Mouse (Mus musculus) forebrain, embryonic 12.5 days (tissue): Measurements from ENCODE around the gene Ube3b. TPM values are rescaled to one million over a fixed set of nuclear protein-coding genes. Genes with fewer than 3 reads are reported as not detected.

Experiments
- ATAC-seq: fragments of 200-750 bp; cut with Nextera tagmentation; 2 replicates; pipeline ENCODE4 v1.8.0; 2017; ENCODE audit warnings: moderate TSS enrichment; ENCODE audit not compliant: low FRiP score
- H3K27ac ChIP-seq: fragments of 300-500 bp; sonication (generic); 2 replicates; pipeline ENCODE4 v1.5.1; 2016; ENCODE audit warnings: mild to moderate bottlenecking
- H3K27me3 ChIP-seq: fragments of 300-500 bp; sonication (generic); 2 replicates; pipeline ENCODE4 v1.6.1; 2016; ENCODE audit warnings: mild to moderate bottlenecking
- H3K36me3 ChIP-seq: fragments of 300-500 bp; sonication (generic); replicated peaks from 2 replicates; pipeline ENCODE4 v1.6.1; 2016; ENCODE audit warnings: mild to moderate bottlenecking
- H3K4me1 ChIP-seq: fragments of 300-500 bp; sonication (generic); 2 replicates; pipeline ENCODE4 v1.6.1; 2016
- H3K4me2 ChIP-seq: fragments of 300-500 bp; sonication (generic); 2 replicates; pipeline ENCODE4 v1.6.1; 2016; ENCODE audit warnings: mild to moderate bottlenecking, moderate library complexity
- H3K4me3 ChIP-seq: fragments of 300-500 bp; sonication (generic); replicated peaks from 2 replicates; pipeline ENCODE4 v1.5.1; 2016; ENCODE audit warnings: mild to moderate bottlenecking
- H3K9ac ChIP-seq: fragments of 300-500 bp; sonication (generic); 2 replicates; pipeline ENCODE4 v1.6.1; 2016; ENCODE audit warnings: mild to moderate bottlenecking
- H3K9me3 ChIP-seq: fragments of 300-500 bp; sonication (generic); 2 replicates; pipeline ENCODE4 v1.6.1; 2016
- WGBS: fragments of 180-500 bp; shearing (Covaris S2); methylation state at CpG from one replicate; pipeline ENCODE4 v1.1.7; 2016; 5-methylcytosine and 5-hydroxymethylcytosine counted together
- polyA plus RNA-seq: library from polyadenylated mRNA; unstranded; fragments of >200 nt; fragmentation: Nextera tagmentation; extraction: Ambion mirVana; gene quantifications from 2 replicates; pipeline ENCODE4 v1.2.1, GENCODE M21; 2016

Gene Ube3b
- polyA plus RNA-seq, 1 experiment from 2014 or later = 53.7 TPM

GRCm38 (mm10) chr5:114365043-114365752 is 15.2 kb upstream of the Ube3b start:
- no peak overlapping the region for H3K9ac ChIP-seq
- peaks cover 96% of the 10 kb centered on the region for H3K36me3 ChIP-seq
- H3K4me3 ChIP-seq = no peak overlapping the region
- WGBS = 94% methylated on average over 23 of the region's 23 CpGs
- H3K4me2 ChIP-seq = no peak overlapping the region
- H3K27me3 ChIP-seq = no peaks in the 10 kb centered on the region
- H3K27ac ChIP-seq = no peak overlapping the region
- no peaks in the 10 kb centered on the region for H3K9me3 ChIP-seq
- no peak for ATAC-seq
- H3K4me1 ChIP-seq = no peaks in the 10 kb centered on the region

DNA sequence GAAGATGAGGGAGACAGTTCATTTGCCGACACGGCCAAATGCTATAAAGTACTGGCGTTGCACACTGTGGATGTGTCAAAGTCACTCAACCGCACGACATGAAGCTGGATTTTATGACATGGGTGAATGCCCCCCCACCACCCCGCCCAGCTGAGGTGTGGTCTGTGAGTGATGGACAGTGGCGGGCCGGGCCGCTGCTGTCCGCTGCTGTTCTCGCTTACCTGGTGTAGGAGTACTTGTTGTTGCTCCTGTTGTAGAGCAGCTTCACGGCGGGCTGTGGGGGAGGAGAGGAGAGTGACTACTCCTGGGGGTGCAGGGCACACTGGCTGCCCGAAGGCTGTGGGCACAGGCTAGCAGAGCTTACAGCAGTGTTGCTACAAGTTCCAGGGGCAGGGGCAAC is 12.3 kb upstream of the Ube3b start:
- WGBS = 93% methylated on average over 10 of the region's 14 CpGs
- H3K36me3 ChIP-seq = peaks cover 100% of the 10 kb centered on the region

DNA sequence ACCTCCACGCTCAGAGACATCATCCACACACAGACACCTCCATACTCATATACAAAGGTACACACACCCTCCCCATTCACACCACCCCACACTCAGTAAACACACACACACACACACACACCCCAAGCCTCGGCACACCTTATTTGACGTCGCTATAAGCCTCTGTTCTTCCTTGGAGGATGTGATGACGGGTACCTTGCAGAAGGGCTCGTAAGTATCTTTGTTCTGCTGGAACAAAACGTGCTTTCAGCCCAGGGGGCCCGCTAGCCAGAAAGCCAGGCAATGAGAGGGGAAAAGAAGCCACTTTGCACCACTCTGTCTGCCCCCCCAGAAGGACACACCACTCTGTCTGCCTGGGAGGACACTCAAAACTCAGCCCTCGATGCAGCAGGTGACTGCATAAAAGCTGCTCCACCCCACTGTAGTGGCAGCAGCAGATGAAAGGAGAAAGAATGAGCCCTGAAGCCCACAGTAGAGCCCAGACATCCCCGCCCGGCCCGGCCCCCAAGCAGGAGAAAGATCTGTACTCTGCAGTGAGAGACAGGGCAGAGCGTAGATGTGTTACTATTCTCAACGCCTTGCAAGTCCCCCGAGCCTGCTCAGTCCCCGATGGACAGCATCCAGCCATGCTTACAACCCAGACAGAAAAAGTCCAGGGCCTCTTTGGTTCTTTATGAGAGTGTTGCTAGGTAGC is 11.5 kb upstream of the Ube3b start:
- H3K36me3 ChIP-seq = peaks cover 100% of the 10 kb centered on the region
- no peak overlapping the region for H3K27ac ChIP-seq
- WGBS = 88% methylated on average over 16 of the region's 16 CpGs

More for the DNA sequence above, 12.3 kb upstream of the Ube3b start:
- no peak overlapping the region for H3K9ac ChIP-seq
- no peak overlapping the region for H3K27ac ChIP-seq
- H3K4me2 ChIP-seq = no peak overlapping the region
- H3K4me3 ChIP-seq = no peak overlapping the region
- no peaks in the 10 kb centered on the region for H3K9me3 ChIP-seq
- peaks cover 15% of the 10 kb centered on the region for H3K4me1 ChIP-seq
- ATAC-seq = no peak
- H3K27me3 ChIP-seq = no peaks in the 10 kb centered on the region

GRCm38 (mm10) chr5:114369921-114370320 is 10.5 kb upstream of the Ube3b start:
- WGBS = 87% methylated on average over 9 of the region's 9 CpGs
- Histone ChIP-seq H3K9ac (no peak overlapping the region), H3K4me1 (peaks cover 19% of the 10 kb centered on the region), H3K9me3 (no peaks in the 10 kb centered on the region), H3K4me3 (no peak overlapping the region), H3K4me2 (no peak overlapping the region), H3K36me3 (peaks cover 100% of the 10 kb centered on the region), H3K27me3 (no peaks in the 10 kb centered on the region), H3K27ac (peak overlapping the region; percentile 53)
- no peak for ATAC-seq

More for the DNA sequence above, 11.5 kb upstream of the Ube3b start:
- Histone ChIP-seq H3K4me1 (peaks cover 19% of the 10 kb centered on the region), H3K4me2 (no peak overlapping the region), H3K4me3 (no peak overlapping the region), H3K9ac (no peak overlapping the region), H3K27me3 (no peaks in the 10 kb centered on the region), H3K9me3 (no peaks in the 10 kb centered on the region)
- ATAC-seq = no peak

DNA sequence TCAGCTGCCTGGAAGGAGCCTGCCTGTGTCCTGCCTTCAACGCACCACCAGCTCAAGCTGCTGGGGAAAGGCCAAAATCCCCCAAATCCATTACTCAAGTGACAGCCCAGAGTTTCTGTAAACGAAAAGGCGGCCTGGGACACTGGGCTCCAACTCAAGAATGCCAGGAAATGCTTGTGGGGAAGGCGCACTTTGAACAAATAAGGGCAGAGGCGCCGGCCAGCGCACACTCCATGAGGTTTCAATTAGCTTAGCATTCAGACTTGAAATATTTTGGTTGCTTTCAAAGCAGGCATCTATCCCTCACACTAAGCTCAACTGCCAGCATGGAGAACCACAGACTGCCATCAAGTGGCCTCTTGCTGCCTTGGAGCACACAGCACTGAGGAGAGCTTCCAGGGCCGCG is 10.0 kb upstream of the Ube3b start:
- Histone ChIP-seq H3K9ac (no peak overlapping the region), H3K27ac (peak overlapping the region; percentile 50; the same call in 1 of the 2 replicates), H3K4me2 (no peak overlapping the region), H3K4me1 (peaks cover 19% of the 10 kb centered on the region), H3K4me3 (no peak overlapping the region), H3K27me3 (no peaks in the 10 kb centered on the region), H3K36me3 (peaks cover 100% of the 10 kb centered on the region), H3K9me3 (no peaks in the 10 kb centered on the region)
- no peak for ATAC-seq
- WGBS = 82% methylated on average over 9 of the region's 9 CpGs

GRCm38 (mm10) chr5:114371331-114371730 is 9.1 kb upstream of the Ube3b start:
- H3K4me3 ChIP-seq = no peak overlapping the region
- H3K36me3 ChIP-seq = peaks cover 96% of the 10 kb centered on the region
- no peak overlapping the region for H3K27ac ChIP-seq
- no peak for ATAC-seq
- H3K4me2 ChIP-seq = no peak overlapping the region
- H3K9ac ChIP-seq = no peak overlapping the region
- peaks cover 19% of the 10 kb centered on the region for H3K4me1 ChIP-seq
- no peaks in the 10 kb centered on the region for H3K9me3 ChIP-seq
- H3K27me3 ChIP-seq = no peaks in the 10 kb centered on the region
- WGBS = 93% methylated on average over 3 of the region's 3 CpGs

- 77% methylated on average over 25 of the region's 25 CpGs for WGBS
- no peak overlapping the region for H3K27ac ChIP-seq
- no peak for ATAC-seq
- no peak overlapping the region for H3K4me3 ChIP-seq
- no peak overlapping the region for H3K9ac ChIP-seq
- H3K9me3 ChIP-seq = no peaks in the 10 kb centered on the region
- peaks cover 94% of the 10 kb centered on the region for H3K36me3 ChIP-seq
- no peak overlapping the region for H3K4me2 ChIP-seq
- no peaks in the 10 kb centered on the region for H3K27me3 ChIP-seq
- H3K4me1 ChIP-seq = peaks cover 19% of the 10 kb centered on the region
Measured at GRCm38 (mm10) chr5:114371731-114372473, 8.5 kb upstream of the Ube3b start.

- ATAC-seq = no peak
- Histone ChIP-seq H3K4me1 (peaks cover 24% of the 10 kb centered on the region), H3K27me3 (no peaks in the 10 kb centered on the region), H3K4me2 (no peak overlapping the region), H3K36me3 (peaks cover 87% of the 10 kb centered on the region), H3K9ac (no peak overlapping the region), H3K27ac (no peak overlapping the region), H3K4me3 (no peak overlapping the region), H3K9me3 (no peaks in the 10 kb centered on the region)
- 33% methylated on average over 11 of the region's 11 CpGs for WGBS
Measured at GRCm38 (mm10) chr5:114372565-114372964, 7.8 kb upstream of the Ube3b start.

GRCm38 (mm10) chr5:114373174-114373573 is 7.2 kb upstream of the Ube3b start:
- WGBS = 68% methylated on average over 11 of the region's 11 CpGs
- Histone ChIP-seq H3K27ac (no peak overlapping the region), H3K9ac (no peak overlapping the region), H3K4me1 (peaks cover 30% of the 10 kb centered on the region), H3K4me3 (no peak overlapping the region), H3K36me3 (peaks cover 81% of the 10 kb centered on the region), H3K27me3 (no peaks in the 10 kb centered on the region), H3K9me3 (no peaks in the 10 kb centered on the region), H3K4me2 (no peak overlapping the region)
- ATAC-seq = no peak

- Histone ChIP-seq H3K9ac (no peak overlapping the region), H3K36me3 (peaks cover 77% of the 10 kb centered on the region), H3K4me1 (peaks cover 33% of the 10 kb centered on the region), H3K9me3 (no peaks in the 10 kb centered on the region), H3K4me3 (no peak overlapping the region), H3K27ac (no peak overlapping the region), H3K4me2 (no peak overlapping the region), H3K27me3 (no peaks in the 10 kb centered on the region)
- 90% methylated on average over 9 of the region's 9 CpGs for WGBS
- no peak for ATAC-seq
Measured at GRCm38 (mm10) chr5:114373581-114373980, 6.8 kb upstream of the Ube3b start.

- Histone ChIP-seq H3K36me3 (peaks cover 67% of the 10 kb centered on the region), H3K27me3 (no peaks in the 10 kb centered on the region), H3K4me1 (peaks cover 43% of the 10 kb centered on the region), H3K9ac (no peak overlapping the region), H3K9me3 (no peaks in the 10 kb centered on the region), H3K4me3 (no peak overlapping the region), H3K27ac (no peak overlapping the region), H3K4me2 (no peak overlapping the region)
- WGBS = 93% methylated on average over 23 of the region's 23 CpGs
- no peak for ATAC-seq
Measured at GRCm38 (mm10) chr5:114374409-114375213, 5.8 kb upstream of the Ube3b start.
